Mouse (Mus musculus): ENCODE results near the gene Slc5a4b.

DNA sequence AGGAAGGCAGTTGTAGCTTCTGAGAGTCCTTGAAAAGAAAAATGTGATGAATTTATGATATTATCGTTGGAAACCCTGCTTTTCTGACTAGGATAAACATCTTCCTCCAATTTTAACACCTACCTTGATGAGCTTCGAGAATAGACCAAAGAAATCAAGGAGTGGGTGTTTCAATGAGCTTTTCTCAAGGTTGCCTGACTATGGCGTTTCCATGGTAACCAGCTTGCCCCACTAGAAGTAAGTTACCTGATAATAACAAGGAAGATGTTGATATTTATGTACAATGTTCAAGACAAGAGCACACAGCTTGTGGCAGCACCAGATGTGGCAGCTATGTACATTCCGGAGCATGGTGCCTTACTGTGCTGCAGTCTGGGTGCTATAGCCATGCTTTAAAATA is 21.7 kb upstream of the Slc5a4b start:
- no peak for TF ChIP-seq CTCF (IDR thresholded peaks at IDR 0.05; ENCODE audit: extremely low read depth, insufficient read depth, low read length)
- no peak for TF ChIP-seq POLR2A (IDR thresholded peaks at IDR 0.05; ENCODE audit: extremely low read depth, insufficient read depth, low read length)

Measured in cortical plate, adult 2 months (tissue).